Mouse (Mus musculus): Measurements from ENCODE around the gene Kif1b. TPM values are rescaled to one million over a fixed set of nuclear protein-coding genes. Genes with fewer than 3 reads are reported as not detected.

Kif1b gene
- total and polyA plus RNA-seq, 3 experiments = 10.0 to 27.6 (median 17.0) TPM

DNA sequence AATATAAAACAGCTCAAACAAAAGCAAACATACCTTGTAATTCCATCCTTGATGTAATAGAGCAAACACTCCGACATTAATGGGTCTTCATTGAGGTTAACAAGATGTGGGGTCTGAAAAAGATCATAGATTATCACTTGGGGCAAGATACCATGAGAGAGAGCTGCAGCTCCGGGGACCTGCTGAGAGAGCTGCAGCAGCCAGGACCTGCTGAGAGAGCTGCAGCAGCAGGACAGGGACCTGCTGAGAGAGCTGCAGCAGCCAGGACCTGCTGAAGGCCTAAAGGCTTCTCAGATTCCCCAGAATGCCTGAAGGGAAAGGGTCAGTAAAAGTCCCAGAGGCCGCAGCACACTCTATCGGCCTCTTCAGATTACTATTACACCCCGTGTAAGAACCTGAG lies 59.7 kb downstream of the Kif1b start:
- H3K9ac ChIP-seq (ENCODE audit: insufficient read depth, low read depth) = no peak overlapping the region
- H3K9me3 ChIP-seq (replicated peaks; ENCODE audit: low read length) = no peaks in the 10 kb centered on the region
- no peak for DNase-seq (ENCODE audit: extremely low read depth)
- H3K4me2 ChIP-seq (ENCODE audit: insufficient read depth, low read depth, poor library complexity, severe bottlenecking) = no peak overlapping the region
- H3K79me2 ChIP-seq (replicated peaks; ENCODE audit: control insufficient read depth, extremely low read depth, insufficient read depth, poor library complexity, severe bottlenecking) = no peaks in the 10 kb centered on the region
- no peaks in the 10 kb centered on the region for H3K4me1 ChIP-seq (ENCODE audit: control insufficient read depth in 1 of 2, insufficient read depth in 2 of 2)
- H3K36me3 ChIP-seq (replicated peaks in 1 of 2; ENCODE audit: control insufficient read depth in 1 of 2, insufficient read depth in 1 of 2, low read length in 1 of 2) = peaks cover 26 to 56% of the 10 kb centered on the region in 2 experiments
- in situ Hi-C loops (cut with MboI; ENCODE audit: low pct_ligation_motif_present, low pct_unique_long_range_greater_than_20kb, low sequenced_read_pairs) = no loop called here
- H3K27ac ChIP-seq (ENCODE audit: insufficient read depth, low read depth) = no peak overlapping the region
- H3K27me3 ChIP-seq (replicated peaks) = no peaks in the 10 kb centered on the region
- H3K4me3 ChIP-seq (replicated peaks in 1 of 3; ENCODE audit: low read depth in 2 of 3, low read length in 2 of 3, poor library complexity in 1 of 3) = no peak overlapping the region
- dilution Hi-C loops (cut with MboI; ENCODE audit: extremely low pct_ligation_motif_present, extremely low pct_unique_long_range_greater_than_20kb, low sequenced_read_pairs) = no loop called here
- no peak for TF ChIP-seq USF1 (IDR thresholded peaks at IDR 0.05; ENCODE audit: low read depth, low read length)
- no peak for TF ChIP-seq TCF12 (IDR thresholded peaks at IDR 0.05; ENCODE audit: low read depth, low read length)
- no peak for TF ChIP-seq ZMIZ1 (IDR thresholded peaks at IDR 0.05; ENCODE audit: low read depth, low read length)
- TF ChIP-seq MEF2A (IDR thresholded peaks at IDR 0.05; ENCODE audit: borderline replicate concordance, low read depth, low read length) = no peak
- TF ChIP-seq CTCF (conservative IDR thresholded peaks at IDR 0.05 in 1 of 2, IDR thresholded peaks at IDR 0.05 in 1 of 2; ENCODE audit: low read depth in 2 of 2, low read length in 2 of 2) = no peak
- TF ChIP-seq MYC (IDR thresholded peaks at IDR 0.05; ENCODE audit: low read depth, low read length) = no peak
- no peak for TF ChIP-seq CHD1 (IDR thresholded peaks at IDR 0.05; ENCODE audit: low read depth, low read length)
- TF ChIP-seq RCOR1 (conservative IDR thresholded peaks at IDR 0.05; ENCODE audit: low read depth, low read length) = no peak
- no peak for TF ChIP-seq GABPA (IDR thresholded peaks at IDR 0.05; ENCODE audit: insufficient replicate concordance, low read depth, low read length)
- no peak for TF ChIP-seq PAX5 (IDR thresholded peaks at IDR 0.05; ENCODE audit: low read length)
- TF ChIP-seq KAT2A (IDR thresholded peaks at IDR 0.05; ENCODE audit: insufficient replicate concordance, low read length) = no peak
- TF ChIP-seq ETS1 (conservative IDR thresholded peaks at IDR 0.05; ENCODE audit: low read depth, low read length) = no peak

DNA sequence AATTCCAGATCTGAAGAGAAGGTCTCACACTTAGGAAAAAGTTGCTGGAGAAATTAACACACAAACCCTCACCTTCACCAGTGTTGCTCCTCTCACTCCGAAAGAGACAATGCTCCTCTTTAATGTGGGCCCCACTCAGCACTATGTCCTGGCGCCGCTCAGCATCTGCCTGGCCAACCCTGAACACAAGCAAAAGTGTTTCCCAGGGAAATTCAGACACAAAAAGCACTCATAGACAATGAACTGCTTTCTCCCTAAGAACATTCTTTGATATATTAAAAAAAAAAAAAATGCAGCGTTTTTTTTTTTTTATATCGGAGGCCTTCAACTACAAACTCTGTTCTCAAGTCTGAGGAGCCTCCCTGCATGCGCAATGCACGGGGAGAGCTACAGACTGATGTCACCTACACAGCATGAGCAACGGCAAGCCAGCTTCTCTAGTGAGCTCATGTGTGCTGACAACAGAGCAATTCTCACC lies 60.3 kb downstream of the Kif1b start:
- Histone ChIP-seq H3K79me2 (replicated peaks; ENCODE audit: control insufficient read depth, extremely low read depth, insufficient read depth, poor library complexity, severe bottlenecking) (no peaks in the 10 kb centered on the region), H3K27me3 (replicated peaks) (no peaks in the 10 kb centered on the region), H3K36me3 (replicated peaks in 1 of 2; ENCODE audit: control insufficient read depth in 1 of 2, insufficient read depth in 1 of 2, low read length in 1 of 2) (peaks cover 24 to 56% of the 10 kb centered on the region in 2 experiments), H3K4me1 (ENCODE audit: control insufficient read depth in 1 of 2, insufficient read depth in 2 of 2) (no peaks in the 10 kb centered on the region), H3K9ac (ENCODE audit: insufficient read depth, low read depth) (no peak overlapping the region), H3K27ac (ENCODE audit: insufficient read depth, low read depth) (no peak overlapping the region), H3K4me3 (replicated peaks in 1 of 3; ENCODE audit: low read depth in 2 of 3, low read length in 2 of 3, poor library complexity in 1 of 3) (no peak overlapping the region), H3K9me3 (replicated peaks; ENCODE audit: low read length) (no peaks in the 10 kb centered on the region), H3K4me2 (ENCODE audit: insufficient read depth, low read depth, poor library complexity, severe bottlenecking) (no peak overlapping the region)
- DNase-seq (ENCODE audit: extremely low read depth) = no peak
- in situ Hi-C loops (cut with MboI; ENCODE audit: low pct_ligation_motif_present, low pct_unique_long_range_greater_than_20kb, low sequenced_read_pairs) = no loop called here
- no peak for TF ChIP-seq CHD1 (IDR thresholded peaks at IDR 0.05; ENCODE audit: low read depth, low read length)
- no peak for TF ChIP-seq JUN (IDR thresholded peaks at IDR 0.05; ENCODE audit: insufficient read depth, low read depth, low read length)
- no peak for TF ChIP-seq ZKSCAN1 (IDR thresholded peaks at IDR 0.05; ENCODE audit: borderline replicate concordance, low read depth, low read length)
- TF ChIP-seq TCF12 (IDR thresholded peaks at IDR 0.05; ENCODE audit: low read depth, low read length) = no peak
- TF ChIP-seq ZMIZ1 (IDR thresholded peaks at IDR 0.05; ENCODE audit: low read depth, low read length) = no peak
- no peak for TF ChIP-seq ETS1 (conservative IDR thresholded peaks at IDR 0.05; ENCODE audit: low read depth, low read length)
- no peak for TF ChIP-seq CHD2 (IDR thresholded peaks at IDR 0.05; ENCODE audit: low read length)
- TF ChIP-seq MAZ (IDR thresholded peaks at IDR 0.05; ENCODE audit: low read depth, low read length) = no peak
- TF ChIP-seq RCOR1 (conservative IDR thresholded peaks at IDR 0.05; ENCODE audit: low read depth, low read length) = no peak
- TF ChIP-seq CTCF (conservative IDR thresholded peaks at IDR 0.05 in 1 of 2, IDR thresholded peaks at IDR 0.05 in 1 of 2; ENCODE audit: low read depth in 2 of 2, low read length in 2 of 2) = no peak
- no peak for TF ChIP-seq PAX5 (IDR thresholded peaks at IDR 0.05; ENCODE audit: low read length)
- TF ChIP-seq USF1 (IDR thresholded peaks at IDR 0.05; ENCODE audit: low read depth, low read length) = no peak
- TF ChIP-seq UBTF (IDR thresholded peaks at IDR 0.05; ENCODE audit: low read depth, low read length) = no peak
- TF ChIP-seq MEF2A (IDR thresholded peaks at IDR 0.05; ENCODE audit: borderline replicate concordance, low read depth, low read length) = no peak
- TF ChIP-seq KAT2A (IDR thresholded peaks at IDR 0.05; ENCODE audit: insufficient replicate concordance, low read length) = no peak
- TF ChIP-seq NELFE (IDR thresholded peaks at IDR 0.05; ENCODE audit: low read depth, low read length) = no peak
- no peak for TF ChIP-seq IRF4 (IDR thresholded peaks at IDR 0.05; ENCODE audit: low read depth, low read length)
- no peak for TF ChIP-seq SMC3 (IDR thresholded peaks at IDR 0.05; ENCODE audit: low read depth, low read length)
- dilution Hi-C loops (cut with MboI; ENCODE audit: extremely low pct_ligation_motif_present, extremely low pct_unique_long_range_greater_than_20kb, low sequenced_read_pairs) = no loop called here
